Mouse (Mus musculus): ENCODE measurements around the gene Hist2h3c2. TPM values are rescaled to one million over a fixed set of nuclear protein-coding genes. Genes with fewer than 3 reads are reported as not detected.
A peak's percentile ranks its signal among the peaks of the same experiment; 100 is the strongest.
"Not testable (repeated sequence)": the region's sequence is repeated elsewhere in the genome, so short reads cannot be mapped to it uniquely, and the experiment has no call there.

Gene Hist2h3c2
- total and polyA plus RNA-seq, 3 experiments: 1.3 to 1,173 (median 15.3) TPM

- peak overlapping the region; percentile 89; the same call in 1 of the 2 replicates for H3K9ac ChIP-seq (ENCODE audit: insufficient read depth, low read depth)
- H3K27me3 ChIP-seq (replicated peaks): no peaks in the 10 kb centered on the region
- in situ Hi-C loops (cut with MboI; ENCODE audit: low pct_ligation_motif_present, low pct_unique_long_range_greater_than_20kb, low sequenced_read_pairs) (no loop called here), dilution Hi-C loops (cut with MboI; ENCODE audit: extremely low pct_ligation_motif_present, extremely low pct_unique_long_range_greater_than_20kb, low sequenced_read_pairs) (no loop called here)
- H3K4me1 ChIP-seq (ENCODE audit: control insufficient read depth in 1 of 2, insufficient read depth in 2 of 2): peaks cover 10 to 35% of the 10 kb centered on the region in 2 experiments
- H3K36me3 ChIP-seq (replicated peaks in 1 of 2; ENCODE audit: control insufficient read depth in 1 of 2, insufficient read depth in 1 of 2, low read length in 1 of 2): no peaks in the 10 kb centered on the region
- DNase-seq (ENCODE audit: extremely low read depth): no peak
- peak overlapping the region; percentile 8; the same call in 1 of the 2 replicates for H3K27ac ChIP-seq (ENCODE audit: insufficient read depth, low read depth)
- H3K4me3 ChIP-seq (replicated peaks in 1 of 3; ENCODE audit: low read depth in 2 of 3, low read length in 2 of 3, poor library complexity in 1 of 3): peak overlapping the region; percentile 41 to 63 (median 48)
- peak overlapping the region; percentile 62 for H3K4me2 ChIP-seq (ENCODE audit: insufficient read depth, low read depth, poor library complexity, severe bottlenecking)
- H3K79me2 ChIP-seq (replicated peaks; ENCODE audit: control insufficient read depth, extremely low read depth, insufficient read depth, poor library complexity, severe bottlenecking): no peaks in the 10 kb centered on the region
- TF ChIP-seq MYC (IDR thresholded peaks at IDR 0.05; ENCODE audit: low read depth, low read length) (peak; percentile 40; the same call in 1 of the 2 replicates), UBTF (IDR thresholded peaks at IDR 0.05; ENCODE audit: low read depth, low read length) (no peak), SIN3A (IDR thresholded peaks at IDR 0.05; ENCODE audit: low read length) (0 out of 2 replicates have a peak, but pooled peaks have one; percentile 4), ZMIZ1 (IDR thresholded peaks at IDR 0.05; ENCODE audit: low read depth, low read length) (peak; percentile 95), TBP (conservative IDR thresholded peaks at IDR 0.05; ENCODE audit: low read depth, low read length) (0 out of 2 replicates have a peak, but pooled peaks have one; percentile 32), POLR2A (IDR thresholded peaks at IDR 0.05; ENCODE audit: low read depth, low read length) (no peak; the same call in none of the 2 replicates), POLR2AphosphoS2 (IDR thresholded peaks at IDR 0.05; ENCODE audit: low read depth, low read length) (peak; percentile 99)
- no peaks in the 10 kb centered on the region for H3K9me3 ChIP-seq (replicated peaks; ENCODE audit: low read length)
Measured at GRCm38 (mm10) chr3:96247356-96248140, 8.6 kb upstream of the Hist2h3c2 start.

GRCm38 (mm10) chr3:96246427-96246856 is 7.5 kb upstream of the Hist2h3c2 start, which contains the start of gene Hist2h3c1:
Gene Hist2h3c1 (plus strand): TSS chr3:96246685.
- in situ Hi-C loops (cut with MboI; ENCODE audit: low pct_ligation_motif_present, low pct_unique_long_range_greater_than_20kb, low sequenced_read_pairs): not testable (repeated sequence)

GRCm38 (mm10) chr3:96246018-96246417 is 7.1 kb upstream of the Hist2h3c2 start:
- in situ Hi-C loops (cut with MboI; ENCODE audit: low pct_ligation_motif_present, low pct_unique_long_range_greater_than_20kb, low sequenced_read_pairs); dilution Hi-C loops (cut with MboI; ENCODE audit: extremely low pct_ligation_motif_present, extremely low pct_unique_long_range_greater_than_20kb, low sequenced_read_pairs): not testable (repeated sequence)
- peak overlapping the region; percentile 62; the same call in 1 of the 2 replicates for H3K9ac ChIP-seq (ENCODE audit: insufficient read depth, low read depth)

More at GRCm38 (mm10) chr3:96246427-96246856, 7.5 kb upstream of the Hist2h3c2 start, which contains the start of gene Hist2h3c1:
- dilution Hi-C loops (cut with MboI; ENCODE audit: extremely low pct_ligation_motif_present, extremely low pct_unique_long_range_greater_than_20kb, low sequenced_read_pairs); H3K9me3 ChIP-seq (replicated peaks; ENCODE audit: low read length); DNase-seq (ENCODE audit: extremely low read depth); H3K27me3 ChIP-seq (replicated peaks); H3K36me3 ChIP-seq (replicated peaks in 1 of 2; ENCODE audit: control insufficient read depth in 1 of 2, insufficient read depth in 1 of 2, low read length in 1 of 2); H3K79me2 ChIP-seq (replicated peaks; ENCODE audit: control insufficient read depth, extremely low read depth, insufficient read depth, poor library complexity, severe bottlenecking): not testable (repeated sequence)
- Histone ChIP-seq H3K4me2 (ENCODE audit: insufficient read depth, low read depth, poor library complexity, severe bottlenecking) (peak within 1 kb of the TSS; percentile 62), H3K4me1 (ENCODE audit: control insufficient read depth in 1 of 2, insufficient read depth in 2 of 2) (peaks cover 10 to 39% of the 10 kb centered on the region in 2 experiments), H3K27ac (ENCODE audit: insufficient read depth, low read depth) (peak within 1 kb of the TSS; percentile 95), H3K4me3 (replicated peaks in 1 of 3; ENCODE audit: low read depth in 2 of 3, low read length in 2 of 3, poor library complexity in 1 of 3) (peak within 1 kb of the TSS; percentile 41 to 69 (median 63)), H3K9ac (ENCODE audit: insufficient read depth, low read depth) (peak within 1 kb of the TSS; percentile 89; the same call in 1 of the 2 replicates)

More at GRCm38 (mm10) chr3:96246018-96246417, 7.1 kb upstream of the Hist2h3c2 start:
- H3K36me3 ChIP-seq (replicated peaks in 1 of 2; ENCODE audit: control insufficient read depth in 1 of 2, insufficient read depth in 1 of 2, low read length in 1 of 2); DNase-seq (ENCODE audit: extremely low read depth); H3K27me3 ChIP-seq (replicated peaks); H3K4me2 ChIP-seq (ENCODE audit: insufficient read depth, low read depth, poor library complexity, severe bottlenecking); H3K79me2 ChIP-seq (replicated peaks; ENCODE audit: control insufficient read depth, extremely low read depth, insufficient read depth, poor library complexity, severe bottlenecking); H3K9me3 ChIP-seq (replicated peaks; ENCODE audit: low read length): not testable (repeated sequence)
- TF ChIP-seq POLR2A (IDR thresholded peaks at IDR 0.05; ENCODE audit: low read depth, low read length) (peak; percentile 54), POLR2AphosphoS2 (IDR thresholded peaks at IDR 0.05; ENCODE audit: low read depth, low read length) (peak; percentile 76), ZMIZ1 (IDR thresholded peaks at IDR 0.05; ENCODE audit: low read depth, low read length) (0 out of 2 replicates have a peak, but pooled peaks have one; percentile 34)
- peak overlapping the region; percentile 95 for H3K27ac ChIP-seq (ENCODE audit: insufficient read depth, low read depth)
- H3K4me3 ChIP-seq (replicated peaks in 1 of 3; ENCODE audit: low read depth in 2 of 3, low read length in 2 of 3, poor library complexity in 1 of 3): peak overlapping the region; percentile 30 to 69 (median 33)
- peaks cover 10 to 36% of the 10 kb centered on the region in 2 experiments for H3K4me1 ChIP-seq (ENCODE audit: control insufficient read depth in 1 of 2, insufficient read depth in 2 of 2)
